Mouse (Mus musculus) liver, embryonic 16.5 days (tissue): ENCODE results near the gene Rhox7b. TPM values are rescaled to one million over a fixed set of nuclear protein-coding genes. Genes with fewer than 3 reads are reported as not detected.
"Not testable (repeated sequence)": the region's sequence is repeated elsewhere in the genome, so short reads cannot be mapped to it uniquely, and the experiment has no call there.

Experiments used
- ATAC-seq: fragments of 200-750 bp; cut with Nextera tagmentation; 2 replicates; pipeline ENCODE4 v1.8.0; 2017; ENCODE audit warnings: low read depth, mild to moderate bottlenecking, moderate number of reproducible peaks, moderate library complexity
- H3K27ac ChIP-seq: fragments of 300-500 bp; sonication (generic); 2 replicates; pipeline ENCODE4 v1.5.1; 2014; ENCODE audit warnings: mild to moderate bottlenecking, low read length
- H3K27me3 ChIP-seq: fragments of 300-500 bp; sonication (generic); 2 replicates; pipeline ENCODE4 v1.6.1; 2014; ENCODE audit warnings: low read depth, low read length, mixed read lengths; ENCODE audit not compliant: control insufficient read depth, insufficient read depth
- H3K36me3 ChIP-seq: fragments of 300-500 bp; sonication (generic); 2 replicates; pipeline ENCODE4 v1.6.1; 2014; ENCODE audit warnings: mild to moderate bottlenecking; ENCODE audit not compliant: control insufficient read depth, insufficient read depth
- H3K4me1 ChIP-seq: fragments of 300-500 bp; sonication (generic); 2 replicates; pipeline ENCODE4 v1.6.1; 2014; ENCODE audit warnings: low read depth, low read length, mixed read lengths; ENCODE audit not compliant: control insufficient read depth
- H3K4me2 ChIP-seq: fragments of 300-500 bp; sonication (generic); 2 replicates; pipeline ENCODE4 v1.6.1; 2014; ENCODE audit warnings: low read depth, low read length, mixed read lengths
- H3K4me3 ChIP-seq: fragments of 300-500 bp; sonication (generic); 2 replicates; pipeline ENCODE4 v1.5.1; 2014; ENCODE audit warnings: low read depth, mild to moderate bottlenecking, low read length
- H3K9ac ChIP-seq: fragments of 300-500 bp; sonication (generic); 2 replicates; pipeline ENCODE4 v1.6.1; 2014; ENCODE audit warnings: low read depth, low read length
- H3K9me3 ChIP-seq: fragments of 300-500 bp; sonication (generic); replicated peaks from 2 replicates; pipeline ENCODE4 v1.6.1; 2016; ENCODE audit warnings: low read length; ENCODE audit not compliant: control insufficient read depth
- WGBS: fragments of 180-500 bp; shearing (Covaris S2); extraction: QIAGEN DNeasy Blood & Tissue Kit; methylation state at CpG from one replicate; pipeline ENCODE4 v1.1.7; 2014; ENCODE audit not compliant: insufficient replicate concordance; 5-methylcytosine and 5-hydroxymethylcytosine counted together
- polyA plus RNA-seq: library from polyadenylated mRNA; unstranded; fragments of >200 nt; fragmentation: Nextera tagmentation; extraction: Ambion mirVana; gene quantifications from 2 replicates; pipeline ENCODE4 v1.2.1, GENCODE M21; 2015

The Rhox7b gene
- polyA plus RNA-seq = not detected in 2 replicates

DNA sequence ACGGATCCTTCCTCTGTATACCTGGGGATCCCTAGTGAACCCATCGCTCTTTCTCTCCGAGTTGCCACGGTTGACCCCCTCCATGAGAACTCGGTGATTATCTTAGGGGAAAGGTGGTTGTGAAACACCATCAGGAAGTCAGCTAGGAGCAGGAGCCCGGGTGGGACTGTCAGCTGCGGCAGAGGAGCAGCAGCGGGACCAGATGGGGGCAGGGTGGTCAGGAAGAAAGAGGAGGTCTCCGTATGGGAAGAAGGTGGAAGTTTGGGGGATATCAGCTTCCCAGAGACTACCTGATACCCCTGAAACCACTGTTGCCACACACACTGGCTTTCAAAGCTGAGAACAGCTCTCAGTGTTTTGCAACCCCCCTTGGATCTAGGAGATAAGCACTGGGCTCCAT lies at the start of gene Rhox7b:
Gene Rhox7b, minus strand, starts transcription at position 101 of the 400 bp plus-strand sequence.
- H3K4me2 ChIP-seq = not testable (repeated sequence)
- 64% methylated on average over 9 of the region's 9 CpGs for WGBS

DNA sequence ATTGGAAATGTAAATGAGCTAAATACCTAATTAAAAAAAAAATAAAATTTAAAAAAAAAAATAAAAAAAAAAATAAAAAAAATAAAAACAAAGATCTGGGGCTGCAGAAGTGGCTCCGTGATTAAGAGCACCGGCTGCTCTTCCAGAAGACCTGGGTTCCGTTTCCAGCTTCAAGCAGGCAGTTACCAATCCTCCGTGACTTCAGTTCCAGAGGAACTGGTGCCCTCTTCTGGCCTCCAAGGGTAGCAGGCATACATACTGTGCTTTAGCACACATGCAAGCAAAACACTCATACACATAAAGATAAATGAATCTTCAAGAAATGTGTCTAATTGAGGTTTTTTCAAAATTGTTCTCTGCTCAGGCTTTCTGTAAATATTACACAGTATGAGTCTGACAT lies 19.3 kb upstream of the Rhox7b start:
- H3K4me3 ChIP-seq = no peak overlapping the region
- H3K4me1 ChIP-seq = no peaks in the 10 kb centered on the region

More for the DNA sequence above, at the start of gene Rhox7b:
- H3K9me3 ChIP-seq, H3K36me3 ChIP-seq, H3K4me1 ChIP-seq, H3K9ac ChIP-seq, H3K4me3 ChIP-seq, H3K27ac ChIP-seq, H3K27me3 ChIP-seq, ATAC-seq: not testable (repeated sequence)

DNA sequence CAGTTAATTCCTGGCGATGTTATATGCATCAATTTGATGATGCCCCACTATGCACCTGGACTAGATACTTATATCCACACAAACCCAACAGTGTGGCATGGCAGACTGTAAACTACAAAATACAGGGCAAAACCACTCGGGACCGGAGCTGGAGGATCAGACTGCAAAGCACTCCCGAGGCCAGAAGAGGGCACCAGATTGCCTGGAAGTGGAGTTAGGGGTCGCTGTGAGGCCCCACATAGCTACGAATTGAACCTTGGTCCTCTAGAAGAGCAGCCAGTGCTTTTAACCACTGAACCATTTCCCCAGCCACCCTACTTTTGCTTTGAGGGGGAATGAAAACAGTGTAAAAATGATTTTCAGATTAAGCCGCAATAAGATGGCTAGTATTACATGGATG lies 11.5 kb upstream of the Rhox7b start:
- ATAC-seq = no peak
- WGBS = 46% methylated on average over 7 of the region's 7 CpGs
- no peaks in the 10 kb centered on the region for H3K9me3 ChIP-seq
- no peak overlapping the region for H3K27ac ChIP-seq
- H3K36me3 ChIP-seq = no peaks in the 10 kb centered on the region
- H3K27me3 ChIP-seq = no peaks in the 10 kb centered on the region
- H3K4me1 ChIP-seq = no peaks in the 10 kb centered on the region
- no peak overlapping the region for H3K9ac ChIP-seq
- H3K4me3 ChIP-seq = no peak overlapping the region
- H3K4me2 ChIP-seq = no peak overlapping the region

More for the DNA sequence above, 19.3 kb upstream of the Rhox7b start:
- H3K9ac ChIP-seq = no peak overlapping the region
- no peak overlapping the region for H3K4me2 ChIP-seq
- no peaks in the 10 kb centered on the region for H3K9me3 ChIP-seq
- WGBS = 58% methylated on average over 4 of the region's 4 CpGs
- no peaks in the 10 kb centered on the region for H3K27me3 ChIP-seq
- ATAC-seq = no peak
- no peaks in the 10 kb centered on the region for H3K36me3 ChIP-seq
- no peak overlapping the region for H3K27ac ChIP-seq

DNA sequence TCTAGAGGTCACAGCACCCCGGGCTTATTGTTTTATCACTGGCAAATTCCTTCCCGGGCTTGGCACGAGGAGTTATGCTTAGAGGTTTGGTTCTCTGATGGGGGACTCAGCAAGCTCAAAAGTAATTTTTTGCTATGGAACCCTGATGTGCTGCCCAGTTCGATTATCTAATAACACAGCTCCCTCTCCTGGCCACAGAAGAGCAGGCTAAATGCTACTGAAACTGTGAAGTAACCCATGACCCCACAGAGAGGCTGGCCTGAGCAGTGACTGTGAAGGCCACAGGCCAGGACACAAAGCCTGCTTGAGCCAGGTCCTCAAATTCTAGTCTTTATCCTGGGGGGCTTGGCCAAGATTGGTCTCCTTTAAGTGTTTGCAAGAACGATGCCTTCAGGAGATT lies 6.7 kb upstream of the Rhox7b start:
- H3K4me1 ChIP-seq = no peaks in the 10 kb centered on the region
- H3K4me2 ChIP-seq = no peak overlapping the region
- H3K27ac ChIP-seq = no peak overlapping the region
- H3K27me3 ChIP-seq = no peaks in the 10 kb centered on the region
- no peak overlapping the region for H3K4me3 ChIP-seq
- 47% methylated on average over 5 of the region's 5 CpGs for WGBS
- no peak for ATAC-seq
- no peak overlapping the region for H3K9ac ChIP-seq
- no peaks in the 10 kb centered on the region for H3K9me3 ChIP-seq
- no peaks in the 10 kb centered on the region for H3K36me3 ChIP-seq

DNA sequence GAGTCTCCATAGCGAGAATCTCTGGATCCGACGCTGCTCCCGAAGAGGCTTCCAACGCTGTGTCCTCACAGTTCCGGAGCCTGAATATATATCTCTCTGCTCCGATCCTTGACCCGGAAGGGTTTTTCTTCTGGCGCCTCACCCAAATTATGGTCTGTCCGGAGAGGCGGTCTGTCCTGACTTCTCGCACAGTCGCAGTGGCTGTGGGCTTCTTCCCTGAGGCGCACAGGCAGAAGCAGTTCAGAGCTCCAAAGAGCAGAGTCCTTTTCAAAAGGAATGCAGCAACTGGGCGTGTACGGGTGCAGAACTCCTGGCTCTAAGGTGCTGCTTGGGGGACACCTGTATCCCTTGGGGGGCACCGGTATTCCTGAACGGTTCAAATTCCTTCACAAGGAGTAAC lies 4.6 kb upstream of the Rhox7b start, which contains the start of gene Rhox9:
Gene Rhox9, minus strand, starts transcription at position 101 of the 400 bp plus-strand sequence.
- ATAC-seq, H3K4me1 ChIP-seq, H3K9ac ChIP-seq, H3K4me2 ChIP-seq, H3K4me3 ChIP-seq, H3K27ac ChIP-seq, H3K9me3 ChIP-seq, H3K27me3 ChIP-seq, H3K36me3 ChIP-seq: not testable (repeated sequence)
- 68% methylated on average over 10 of the region's 18 CpGs for WGBS

DNA sequence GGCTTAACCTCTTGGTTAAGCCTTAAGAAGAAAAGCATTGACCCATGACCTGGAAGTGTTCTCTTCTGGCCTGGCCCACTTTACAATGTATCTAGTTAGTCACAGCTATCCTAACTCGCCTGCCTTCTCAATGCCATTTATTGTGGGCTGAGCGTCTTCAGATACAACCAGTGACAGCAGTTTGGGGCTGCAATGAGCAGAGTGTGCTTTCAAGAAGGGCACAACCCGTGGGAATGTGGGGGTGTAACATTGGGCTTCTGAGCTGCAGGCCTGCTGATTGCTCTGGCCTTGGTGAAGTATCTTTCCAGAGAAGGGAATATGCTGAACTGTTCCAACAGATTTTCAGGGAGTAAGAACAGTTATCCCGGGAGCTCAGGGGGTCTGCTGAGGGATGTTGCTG lies 18.2 kb downstream of the Rhox7b start, which contains the start of gene Rhox8:
Gene Rhox8, minus strand, starts transcription at position 101 of the 400 bp plus-strand sequence.
- H3K4me2 ChIP-seq = no peak within 1 kb of the TSS
- H3K36me3 ChIP-seq = no peaks in the 10 kb centered on the region
- H3K9ac ChIP-seq = no peak within 1 kb of the TSS
- no peaks in the 10 kb centered on the region for H3K4me1 ChIP-seq
- H3K4me3 ChIP-seq = no peak within 1 kb of the TSS
- H3K9me3 ChIP-seq = no peaks in the 10 kb centered on the region
- no peak for ATAC-seq
- no peak within 1 kb of the TSS for H3K27ac ChIP-seq
- 51% methylated on average over 4 of the region's 4 CpGs for WGBS
- no peaks in the 10 kb centered on the region for H3K27me3 ChIP-seq

DNA sequence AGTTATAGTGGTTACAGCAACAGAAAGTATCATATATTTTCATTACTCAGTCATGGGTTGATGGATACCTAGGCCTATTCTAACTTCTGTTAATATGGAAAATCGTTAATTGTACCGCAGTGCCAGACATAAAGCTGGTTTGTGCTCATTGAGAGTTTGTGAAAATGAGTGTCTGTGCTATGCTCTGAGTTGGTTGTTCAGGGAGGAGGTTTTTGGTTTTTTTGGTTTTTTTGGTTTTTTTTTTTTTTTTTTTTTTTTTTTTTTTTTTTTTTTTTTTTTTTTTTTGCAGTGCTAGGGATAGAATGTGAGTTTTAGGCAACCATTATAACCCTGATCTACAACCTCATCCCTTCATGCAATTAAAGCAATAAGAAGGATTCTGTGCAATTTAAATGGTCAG lies 25.4 kb downstream of the Rhox7b start:
- no peak overlapping the region for H3K27ac ChIP-seq
- ATAC-seq = no peak
- no peak overlapping the region for H3K9ac ChIP-seq
- no peaks in the 10 kb centered on the region for H3K27me3 ChIP-seq
- H3K4me3 ChIP-seq = no peak overlapping the region
- no peak overlapping the region for H3K4me2 ChIP-seq
- WGBS = 74% methylated on average over 2 of the region's 2 CpGs
- no peaks in the 10 kb centered on the region for H3K4me1 ChIP-seq
- H3K36me3 ChIP-seq = no peaks in the 10 kb centered on the region
- no peaks in the 10 kb centered on the region for H3K9me3 ChIP-seq

Other genes starting within 250 kb of the Rhox7b start
- not detected in 2 replicates for gene Rhox4g, start 245.9 kb downstream of the Rhox7b start, polyA plus RNA-seq
- not detected in 2 replicates for gene Rhox3h, start 228.5 kb downstream of the Rhox7b start, polyA plus RNA-seq
- not detected in 2 replicates for gene Rhox2h, start 224.0 kb downstream of the Rhox7b start, polyA plus RNA-seq
- gene Rhox5, start 92.4 kb downstream of the Rhox7b start, polyA plus RNA-seq = 0.70 and 1.6 TPM in 2 replicates
- gene Rhox6, start 70.3 kb downstream of the Rhox7b start, polyA plus RNA-seq = not detected in 2 replicates
- gene Rhox7a, start 65.5 kb downstream of the Rhox7b start, polyA plus RNA-seq = not detected in 2 replicates
- not detected in 2 replicates for gene Rhox8, start 18.3 kb downstream of the Rhox7b start, polyA plus RNA-seq
- gene Rhox9, start 4.5 kb upstream of the Rhox7b start, polyA plus RNA-seq = not detected in 2 replicates
- gene Btg1-ps1, start 121.6 kb upstream of the Rhox7b start, polyA plus RNA-seq = not detected in 2 replicates
- gene Btg1-ps2, start 145.9 kb upstream of the Rhox7b start, polyA plus RNA-seq = not detected in 2 replicates
- gene Rhox10, start 169.2 kb upstream of the Rhox7b start, polyA plus RNA-seq = not detected in 2 replicates
- gene Rhox11, start 187.9 kb upstream of the Rhox7b start, polyA plus RNA-seq = not detected in 2 replicates
- gene Rhox12, start 213.7 kb upstream of the Rhox7b start, polyA plus RNA-seq = not detected in 2 replicates
- not detected in 2 replicates for gene Rhox13, start 224.0 kb upstream of the Rhox7b start, polyA plus RNA-seq